Mouse (Mus musculus): Measurements from ENCODE around the gene Fbxo44. TPM values are rescaled to one million over a fixed set of nuclear protein-coding genes. Genes with fewer than 3 reads are reported as not detected.

The Fbxo44 gene
- polyA plus RNA-seq, 1 experiment from 2014 or later = 0.63 TPM

GRCm38 (mm10) chr4:148158436-148159348, 1.6 kb downstream of the Fbxo44 start:
- ATAC-seq (ENCODE audit: low read depth) = no peak

DNA sequence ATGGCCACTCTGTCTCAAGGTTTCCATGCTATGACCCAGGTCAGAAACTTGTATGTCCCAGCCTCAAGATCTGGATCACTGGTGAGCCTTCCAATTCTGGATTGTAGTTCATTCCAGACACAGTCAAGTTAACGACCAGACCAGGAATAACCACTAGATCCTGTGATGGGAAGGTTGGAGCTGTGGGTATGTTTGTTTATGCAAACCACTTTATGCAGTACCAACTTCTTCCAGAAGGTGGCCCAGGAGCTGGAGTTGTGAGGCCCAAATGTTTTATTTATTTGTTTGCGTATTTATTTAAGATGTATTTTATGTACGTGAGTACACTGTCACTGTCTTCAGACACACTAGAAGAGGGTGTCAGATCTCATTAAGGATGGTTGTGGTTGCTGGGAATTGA, 5.3 kb downstream of the Fbxo44 start:
- WGBS (ENCODE audit: insufficient replicate concordance) = 46% methylated on average over 3 of the region's 3 CpGs
- Histone ChIP-seq H3K9ac (ENCODE audit: low read depth, low read length) (no peak overlapping the region), H3K4me1 (ENCODE audit: control insufficient read depth, low read depth, low read length) (peaks cover 23% of the 10 kb centered on the region), H3K4me3 (ENCODE audit: low read depth, low read length) (no peak overlapping the region), H3K9me3 (replicated peaks; ENCODE audit: control insufficient read depth, low read length) (no peaks in the 10 kb centered on the region), H3K4me2 (ENCODE audit: low read depth, low read length) (no peak overlapping the region), H3K27me3 (ENCODE audit: control insufficient read depth, insufficient read depth, low read depth, low read length) (peaks cover 21% of the 10 kb centered on the region), H3K36me3 (ENCODE audit: control insufficient read depth, insufficient read depth) (no peaks in the 10 kb centered on the region), H3K27ac (ENCODE audit: low read length) (no peak overlapping the region)
- no peak for ATAC-seq (ENCODE audit: low read depth)

More at GRCm38 (mm10) chr4:148158436-148159348, 1.6 kb downstream of the Fbxo44 start:
- 44% methylated on average over 27 of the region's 27 CpGs for WGBS (ENCODE audit: insufficient replicate concordance)
- no peak overlapping the region for H3K27ac ChIP-seq (ENCODE audit: low read length)
- H3K4me3 ChIP-seq (ENCODE audit: low read depth, low read length) = peak overlapping the region; percentile 65
- H3K4me1 ChIP-seq (ENCODE audit: control insufficient read depth, low read depth, low read length) = peaks cover 19% of the 10 kb centered on the region
- H3K36me3 ChIP-seq (ENCODE audit: control insufficient read depth, insufficient read depth) = no peaks in the 10 kb centered on the region
- no peaks in the 10 kb centered on the region for H3K9me3 ChIP-seq (replicated peaks; ENCODE audit: control insufficient read depth, low read length)
- H3K9ac ChIP-seq (ENCODE audit: low read depth, low read length) = no peak overlapping the region; the same call in 1 of the 2 replicates
- H3K4me2 ChIP-seq (ENCODE audit: low read depth, low read length) = peak overlapping the region; percentile 96
- H3K27me3 ChIP-seq (ENCODE audit: control insufficient read depth, insufficient read depth, low read depth, low read length) = peaks cover 57% of the 10 kb centered on the region

- Histone ChIP-seq H3K4me1 (ENCODE audit: control insufficient read depth, low read depth, low read length) (peaks cover 14% of the 10 kb centered on the region), H3K4me2 (ENCODE audit: low read depth, low read length) (no peak overlapping the region), H3K27ac (ENCODE audit: low read length) (no peak overlapping the region), H3K9me3 (replicated peaks; ENCODE audit: control insufficient read depth, low read length) (no peaks in the 10 kb centered on the region), H3K36me3 (ENCODE audit: control insufficient read depth, insufficient read depth) (no peaks in the 10 kb centered on the region), H3K9ac (ENCODE audit: low read depth, low read length) (no peak overlapping the region), H3K27me3 (ENCODE audit: control insufficient read depth, insufficient read depth, low read depth, low read length) (peaks cover 11% of the 10 kb centered on the region), H3K4me3 (ENCODE audit: low read depth, low read length) (no peak overlapping the region)
- 69% methylated on average over 4 of the region's 4 CpGs for WGBS (ENCODE audit: insufficient replicate concordance)
- no peak for ATAC-seq (ENCODE audit: low read depth)
Measured at GRCm38 (mm10) chr4:148154006-148154405, 6.3 kb downstream of the Fbxo44 start.

GRCm38 (mm10) chr4:148152547-148152946, 7.7 kb downstream of the Fbxo44 start:
- Histone ChIP-seq H3K27me3 (ENCODE audit: control insufficient read depth, insufficient read depth, low read depth, low read length) (no peaks in the 10 kb centered on the region), H3K4me2 (ENCODE audit: low read depth, low read length) (no peak overlapping the region), H3K4me3 (ENCODE audit: low read depth, low read length) (no peak overlapping the region), H3K36me3 (ENCODE audit: control insufficient read depth, insufficient read depth) (no peaks in the 10 kb centered on the region), H3K9me3 (replicated peaks; ENCODE audit: control insufficient read depth, low read length) (no peaks in the 10 kb centered on the region), H3K27ac (ENCODE audit: low read length) (no peak overlapping the region), H3K9ac (ENCODE audit: low read depth, low read length) (no peak overlapping the region), H3K4me1 (ENCODE audit: control insufficient read depth, low read depth, low read length) (peaks cover 11% of the 10 kb centered on the region)
- WGBS (ENCODE audit: insufficient replicate concordance) = 72% methylated on average over 5 of the region's 5 CpGs
- ATAC-seq (ENCODE audit: low read depth) = no peak

DNA sequence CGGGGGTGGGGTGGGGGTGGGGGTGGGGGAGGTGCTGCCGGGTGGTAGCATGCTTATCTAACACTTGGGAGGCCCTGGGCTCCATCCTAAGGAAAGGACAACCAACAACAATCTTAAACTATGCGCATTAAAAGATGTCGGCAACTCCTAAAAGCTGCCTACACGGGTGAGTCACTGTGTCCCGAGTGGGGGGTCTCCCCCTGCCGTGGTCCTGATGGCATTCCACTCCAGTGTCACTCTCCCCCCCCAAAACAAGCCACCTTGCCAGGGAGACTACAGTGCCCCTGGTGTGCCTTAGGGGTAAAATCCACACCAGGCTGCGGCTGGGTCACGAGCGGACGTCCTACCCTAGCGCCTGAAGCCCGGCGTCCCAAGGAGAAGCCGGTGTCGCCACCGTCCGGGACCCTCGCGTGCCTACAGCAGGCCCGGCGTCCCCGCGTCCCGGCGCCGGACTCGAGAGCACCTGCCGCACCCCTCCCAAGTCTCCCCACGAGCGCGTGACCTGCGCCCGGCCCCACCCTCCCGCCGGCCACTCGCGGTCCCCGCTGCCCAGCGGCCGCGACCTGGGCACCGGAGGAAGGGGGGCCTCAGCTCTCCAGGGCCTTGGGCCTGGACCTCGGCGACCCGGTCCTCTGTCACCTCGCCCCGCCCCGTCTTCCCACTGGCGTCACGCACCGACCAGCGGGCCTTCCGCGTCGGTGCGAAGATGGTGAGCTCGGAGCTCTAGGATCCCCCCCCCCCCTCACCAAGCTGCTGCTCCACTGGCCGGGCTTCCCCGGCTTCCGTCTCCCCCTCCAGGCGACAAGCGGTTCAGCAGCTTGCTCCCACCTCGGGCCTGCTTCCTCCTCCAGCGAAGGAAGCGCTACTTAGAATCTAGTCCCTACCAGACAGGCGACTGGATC, 8.8 kb downstream of the Fbxo44 start, which contains the start of gene Fbxo6:
Gene Fbxo6 (minus strand): TSS at position 874 of the 902 bp plus-strand sequence.
- H3K9ac ChIP-seq (ENCODE audit: low read depth, low read length) = peak within 1 kb of the TSS; percentile 76
- peak within 1 kb of the TSS; percentile 75 for H3K4me3 ChIP-seq (ENCODE audit: low read depth, low read length)
- H3K9me3 ChIP-seq (replicated peaks; ENCODE audit: control insufficient read depth, low read length) = no peaks in the 10 kb centered on the region
- H3K36me3 ChIP-seq (ENCODE audit: control insufficient read depth, insufficient read depth) = no peaks in the 10 kb centered on the region
- H3K4me2 ChIP-seq (ENCODE audit: low read depth, low read length) = peak within 1 kb of the TSS; percentile 98
- peak within 1 kb of the TSS; percentile 68 for H3K27ac ChIP-seq (ENCODE audit: low read length)
- H3K4me1 ChIP-seq (ENCODE audit: control insufficient read depth, low read depth, low read length) = peaks cover 11% of the 10 kb centered on the region
- H3K27me3 ChIP-seq (ENCODE audit: control insufficient read depth, insufficient read depth, low read depth, low read length) = no peaks in the 10 kb centered on the region
- WGBS (ENCODE audit: insufficient replicate concordance) = under 1% methylated on average over 57 of the region's 67 CpGs
- peak; percentile 79 for ATAC-seq (ENCODE audit: low read depth)

GRCm38 (mm10) chr4:148150953-148151266, 9.4 kb downstream of the Fbxo44 start:
- Histone ChIP-seq H3K4me2 (ENCODE audit: low read depth, low read length) (peak overlapping the region; percentile 98), H3K4me1 (ENCODE audit: control insufficient read depth, low read depth, low read length) (peaks cover 11% of the 10 kb centered on the region), H3K9ac (ENCODE audit: low read depth, low read length) (peak overlapping the region; percentile 76), H3K9me3 (replicated peaks; ENCODE audit: control insufficient read depth, low read length) (no peaks in the 10 kb centered on the region), H3K4me3 (ENCODE audit: low read depth, low read length) (peak overlapping the region; percentile 75), H3K27me3 (ENCODE audit: control insufficient read depth, insufficient read depth, low read depth, low read length) (no peaks in the 10 kb centered on the region), H3K27ac (ENCODE audit: low read length) (no peak overlapping the region; the same call in 1 of the 2 replicates), H3K36me3 (ENCODE audit: control insufficient read depth, insufficient read depth) (no peaks in the 10 kb centered on the region)
- 25% methylated on average over 3 of the region's 3 CpGs for WGBS (ENCODE audit: insufficient replicate concordance)
- ATAC-seq (ENCODE audit: low read depth) = no peak

GRCm38 (mm10) chr4:148150242-148150641, 10.0 kb downstream of the Fbxo44 start:
- H3K9me3 ChIP-seq (replicated peaks; ENCODE audit: control insufficient read depth, low read length) = no peaks in the 10 kb centered on the region
- no peaks in the 10 kb centered on the region for H3K36me3 ChIP-seq (ENCODE audit: control insufficient read depth, insufficient read depth)
- peaks cover 11% of the 10 kb centered on the region for H3K4me1 ChIP-seq (ENCODE audit: control insufficient read depth, low read depth, low read length)
- ATAC-seq (ENCODE audit: low read depth) = no peak
- H3K27me3 ChIP-seq (ENCODE audit: control insufficient read depth, insufficient read depth, low read depth, low read length) = no peaks in the 10 kb centered on the region
- no peak overlapping the region for H3K9ac ChIP-seq (ENCODE audit: low read depth, low read length)
- H3K4me2 ChIP-seq (ENCODE audit: low read depth, low read length) = no peak overlapping the region
- no peak overlapping the region for H3K27ac ChIP-seq (ENCODE audit: low read length)
- 54% methylated on average over 7 of the region's 7 CpGs for WGBS (ENCODE audit: insufficient replicate concordance)
- H3K4me3 ChIP-seq (ENCODE audit: low read depth, low read length) = no peak overlapping the region

DNA sequence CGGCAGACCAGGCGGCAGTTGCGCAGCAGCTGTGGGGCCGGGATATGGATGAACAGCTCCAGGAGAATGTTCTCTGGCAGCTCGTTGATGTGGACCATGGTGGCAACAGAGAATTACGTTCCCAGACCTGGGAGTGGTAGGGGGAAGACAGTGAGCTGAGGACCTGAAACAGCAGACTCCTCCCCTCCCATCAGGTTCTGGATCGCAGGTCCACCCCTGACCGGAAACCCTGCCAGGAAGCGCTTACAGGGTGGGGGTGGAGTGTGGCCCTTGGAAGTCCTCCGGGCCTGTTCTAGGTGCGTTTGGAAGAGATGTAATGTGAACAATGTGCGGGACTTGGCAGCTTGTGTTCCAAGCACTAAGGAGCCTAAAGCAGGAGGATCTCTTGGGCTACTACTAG, 10.7 kb downstream of the Fbxo44 start:
- ATAC-seq (ENCODE audit: low read depth) = no peak
- H3K9me3 ChIP-seq (replicated peaks; ENCODE audit: control insufficient read depth, low read length) = no peaks in the 10 kb centered on the region
- peaks cover 11% of the 10 kb centered on the region for H3K4me1 ChIP-seq (ENCODE audit: control insufficient read depth, low read depth, low read length)
- H3K4me3 ChIP-seq (ENCODE audit: low read depth, low read length) = no peak overlapping the region
- no peak overlapping the region for H3K9ac ChIP-seq (ENCODE audit: low read depth, low read length)
- H3K36me3 ChIP-seq (ENCODE audit: control insufficient read depth, insufficient read depth) = no peaks in the 10 kb centered on the region
- H3K4me2 ChIP-seq (ENCODE audit: low read depth, low read length) = no peak overlapping the region
- H3K27ac ChIP-seq (ENCODE audit: low read length) = no peak overlapping the region
- 45% methylated on average over 12 of the region's 12 CpGs for WGBS (ENCODE audit: insufficient replicate concordance)
- H3K27me3 ChIP-seq (ENCODE audit: control insufficient read depth, insufficient read depth, low read depth, low read length) = no peaks in the 10 kb centered on the region
